Mouse (Mus musculus) lung, adult 2 months (tissue): Measurements from ENCODE around the gene Jun.

ENCODE experiments used
- CTCF ChIP-seq: fragments of 200-500 bp; IDR thresholded peaks from 2 replicates; pipeline ENCODE4 v1.5.1; 2011; ENCODE audit warnings: mild to moderate bottlenecking, low read length, control low read depth; ENCODE audit not compliant: insufficient read depth
- POLR2A ChIP-seq: fragments of 200-500 bp; IDR thresholded peaks from 2 replicates; pipeline ENCODE4 v1.6.1; 2011; ENCODE audit warnings: low read depth, mild to moderate bottlenecking, control low read depth, low read length, borderline replicate concordance; ENCODE audit errors: extremely low read depth

DNA sequence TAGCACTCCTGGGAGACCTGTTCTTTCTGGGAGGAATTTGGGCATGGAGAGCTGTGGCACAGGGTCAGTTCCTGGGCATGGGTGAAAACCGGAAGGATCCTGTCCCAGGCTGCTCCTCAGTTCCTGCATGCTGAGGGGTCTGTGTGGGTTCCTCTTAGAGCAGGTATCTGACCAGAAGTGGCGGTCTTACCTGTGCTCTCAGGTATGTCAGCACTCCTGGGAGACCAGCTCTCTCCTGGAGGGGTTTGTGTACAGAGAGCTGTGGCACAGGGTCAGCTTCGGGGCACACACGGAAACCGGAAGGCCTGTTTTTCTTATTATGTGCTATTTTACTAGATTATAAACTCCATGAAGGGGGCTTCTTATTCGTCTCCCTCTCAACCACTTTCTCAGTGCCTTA lies 7.3 kb downstream of the Jun start:
- no peak for TF ChIP-seq POLR2A
- no peak for TF ChIP-seq CTCF
